Mouse (Mus musculus) C2C12 (cell line): ENCODE measurements around the gene Mdfi. TPM values are rescaled to one million over a fixed set of nuclear protein-coding genes. Genes with fewer than 3 reads are reported as not detected.

ENCODE experiments used
- H3K27me3 ChIP-seq: one replicate; pipeline ENCODE4 v1.6.1; 2011; ENCODE audit not compliant: control insufficient read depth, insufficient read depth, insufficient read length
- H3K36me3 ChIP-seq: one replicate; pipeline ENCODE4 v1.6.1; 2011; ENCODE audit not compliant: control insufficient read depth, insufficient read depth
- H3K4me3 ChIP-seq: one replicate; pipeline ENCODE4 v1.5.1; 2011; ENCODE audit warnings: mild to moderate bottlenecking, control low read depth; ENCODE audit not compliant: poor library complexity, insufficient read depth, severe bottlenecking
- H3K79me2 ChIP-seq: one replicate; pipeline ENCODE4 v1.6.1; 2011; ENCODE audit not compliant: control insufficient read depth, insufficient read depth
- H3K79me3 ChIP-seq: one replicate; pipeline ENCODE4 v1.6.1; 2011; ENCODE audit warnings: low read depth, control low read depth
- H3ac ChIP-seq: one replicate; pipeline ENCODE3; 2011; ENCODE audit warnings: low read depth; ENCODE audit not compliant: control insufficient read depth, insufficient read length
- CEBPB ChIP-seq: IDR thresholded peaks from one replicate; pipeline ENCODE4 v1.6.1; 2011; ENCODE audit warnings: low read depth, mild to moderate bottlenecking, control low read depth, moderate library complexity
- CTCF ChIP-seq: IDR thresholded peaks from one replicate; pipeline ENCODE4 v1.5.1; 2011; ENCODE audit not compliant: control insufficient read depth, insufficient read depth, insufficient read length
- FOSL1 ChIP-seq: IDR thresholded peaks from one replicate; pipeline ENCODE4 v1.8.0; 2011; ENCODE audit warnings: mild to moderate bottlenecking, low read length; ENCODE audit not compliant: poor library complexity, insufficient read depth, severe bottlenecking
- MAX ChIP-seq: IDR thresholded peaks from one replicate; pipeline ENCODE4 v1.6.1; 2011; ENCODE audit warnings: mild to moderate bottlenecking, control low read depth
- MYOD1 ChIP-seq: IDR thresholded peaks from one replicate; pipeline ENCODE4 v1.6.1; 2011; ENCODE audit warnings: low read depth; ENCODE audit not compliant: control insufficient read depth, insufficient read length
- MYOG ChIP-seq: IDR thresholded peaks from one replicate; pipeline ENCODE4 v1.6.1; 2011; ENCODE audit not compliant: control insufficient read depth, insufficient read length; ENCODE audit errors: extremely low read depth
- USF1 ChIP-seq: IDR thresholded peaks from one replicate; pipeline ENCODE4 v1.6.1; 2011; ENCODE audit warnings: low read depth, mild to moderate bottlenecking, control low read depth, moderate library complexity
- polyA plus RNA-seq: library from polyadenylated mRNA; unstranded; fragments of >200 nt; fragmentation: generic; extraction: Trizol; gene quantifications from one replicate; pipeline ENCODE4 v1.2.1, GENCODE M21; 2012; ENCODE audit warnings: missing spikeins

Gene Mdfi
- polyA plus RNA-seq, 1 experiment, result 0.68 TPM

DNA sequence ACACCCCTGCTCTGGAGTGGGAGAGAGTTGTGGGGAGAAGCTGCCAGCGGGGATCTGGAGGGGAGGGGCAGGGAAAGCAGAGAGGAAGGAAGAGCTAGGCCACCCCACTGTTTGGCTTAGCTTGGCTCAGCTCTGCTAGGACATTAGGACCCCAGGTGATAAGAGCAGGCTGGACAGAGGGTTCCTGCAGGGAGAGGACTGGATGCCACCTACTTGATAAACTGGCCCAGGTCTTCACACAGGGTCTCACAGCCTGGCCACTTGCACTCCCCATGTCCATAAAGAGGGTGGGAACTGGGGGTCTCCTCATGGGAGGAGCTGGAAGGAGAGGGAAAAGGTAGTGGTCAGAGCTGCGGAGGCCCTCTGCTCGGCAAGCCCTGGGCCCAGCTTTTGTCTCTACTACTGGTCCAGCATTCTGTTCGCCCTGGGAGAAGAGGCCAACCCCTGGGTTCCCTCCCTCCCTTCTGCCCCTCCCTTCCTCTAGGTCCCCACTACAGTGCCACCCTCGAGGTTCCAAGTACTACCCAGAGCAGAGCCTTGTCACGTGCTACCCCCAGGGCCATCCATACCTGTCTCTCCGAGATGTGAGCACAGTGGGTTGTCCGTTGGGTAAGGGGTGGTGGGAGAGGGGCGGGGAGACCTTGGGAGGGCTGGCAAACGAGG, 43.4 kb upstream of the Mdfi start:
- Histone ChIP-seq H3K36me3 (peaks cover 13% of the 10 kb centered on the region), H3K27me3 (no peaks in the 10 kb centered on the region), H3K79me2 (no peaks in the 10 kb centered on the region), H3K4me3 (no peak overlapping the region), H3K79me3 (no peaks in the 10 kb centered on the region), H3ac (no peak overlapping the region)
- TF ChIP-seq USF1, result no peak
- no peak for TF ChIP-seq MYOG
- no peak for TF ChIP-seq CTCF
- no peak for TF ChIP-seq CEBPB
- TF ChIP-seq FOSL1, result no peak
- TF ChIP-seq MYOD1, result no peak
- TF ChIP-seq MAX, result no peak

DNA sequence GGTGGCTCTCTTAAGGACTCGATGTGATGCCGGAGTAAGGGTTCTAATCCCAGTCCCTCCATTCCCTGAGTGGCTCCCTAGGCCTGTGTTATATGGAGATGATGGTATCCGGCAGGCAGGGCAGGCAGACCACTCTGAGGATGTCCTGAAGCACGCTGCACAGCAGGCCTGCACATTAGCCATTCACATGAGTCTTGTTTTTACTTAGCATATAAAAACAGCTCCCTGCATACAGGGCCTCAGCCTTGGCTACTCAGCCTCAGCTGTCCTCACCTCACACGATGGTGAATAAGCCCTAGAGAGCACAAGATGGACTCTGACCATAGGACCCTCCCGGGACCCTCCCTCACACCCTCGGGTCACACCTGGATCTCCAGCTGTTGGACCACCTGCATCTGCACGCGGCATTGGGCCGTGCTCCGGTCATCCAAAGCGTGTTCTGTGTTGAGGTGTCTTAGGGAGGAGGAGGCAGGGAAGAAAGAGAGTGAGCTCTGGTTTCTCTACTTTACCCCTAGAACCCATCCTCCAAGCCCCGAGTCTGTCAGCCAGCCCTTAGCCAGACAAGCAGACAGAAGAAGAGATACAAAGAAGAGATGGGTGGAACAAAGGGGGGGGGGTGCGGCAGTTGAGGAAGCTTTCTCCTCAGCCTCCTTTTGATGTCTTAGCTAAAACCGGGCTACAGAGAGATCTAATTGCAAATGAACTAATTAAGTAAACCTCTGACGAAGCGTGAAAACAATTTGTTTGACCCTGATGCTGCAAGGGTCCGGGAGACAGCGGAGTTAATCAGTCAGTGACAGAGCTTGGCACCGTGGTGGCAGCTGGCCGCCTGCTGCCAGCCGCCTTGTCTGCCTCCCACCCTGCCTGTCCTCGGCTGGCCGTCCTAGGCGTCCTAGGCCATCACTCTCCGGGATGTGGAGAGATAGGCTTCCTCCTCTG, 42.6 kb upstream of the Mdfi start:
- H3ac ChIP-seq, result no peak overlapping the region
- no peaks in the 10 kb centered on the region for H3K79me3 ChIP-seq
- peaks cover 13% of the 10 kb centered on the region for H3K36me3 ChIP-seq
- TF ChIP-seq CTCF (no peak), CEBPB (no peak), MAX (no peak), MYOD1 (no peak), USF1 (no peak), FOSL1 (no peak), MYOG (no peak)
- no peak overlapping the region for H3K4me3 ChIP-seq
- no peaks in the 10 kb centered on the region for H3K27me3 ChIP-seq
- no peaks in the 10 kb centered on the region for H3K79me2 ChIP-seq

- Histone ChIP-seq H3K79me2 (no peaks in the 10 kb centered on the region), H3K79me3 (no peaks in the 10 kb centered on the region), H3ac (no peak overlapping the region), H3K4me3 (no peak overlapping the region), H3K27me3 (no peaks in the 10 kb centered on the region), H3K36me3 (peaks cover 29% of the 10 kb centered on the region)
- peak; percentile 50 for TF ChIP-seq CTCF
- TF ChIP-seq MAX, result no peak
These were observed 38.9 kb upstream of the Mdfi start for GRCm38 (mm10) chr17:47873341-47873791.

DNA sequence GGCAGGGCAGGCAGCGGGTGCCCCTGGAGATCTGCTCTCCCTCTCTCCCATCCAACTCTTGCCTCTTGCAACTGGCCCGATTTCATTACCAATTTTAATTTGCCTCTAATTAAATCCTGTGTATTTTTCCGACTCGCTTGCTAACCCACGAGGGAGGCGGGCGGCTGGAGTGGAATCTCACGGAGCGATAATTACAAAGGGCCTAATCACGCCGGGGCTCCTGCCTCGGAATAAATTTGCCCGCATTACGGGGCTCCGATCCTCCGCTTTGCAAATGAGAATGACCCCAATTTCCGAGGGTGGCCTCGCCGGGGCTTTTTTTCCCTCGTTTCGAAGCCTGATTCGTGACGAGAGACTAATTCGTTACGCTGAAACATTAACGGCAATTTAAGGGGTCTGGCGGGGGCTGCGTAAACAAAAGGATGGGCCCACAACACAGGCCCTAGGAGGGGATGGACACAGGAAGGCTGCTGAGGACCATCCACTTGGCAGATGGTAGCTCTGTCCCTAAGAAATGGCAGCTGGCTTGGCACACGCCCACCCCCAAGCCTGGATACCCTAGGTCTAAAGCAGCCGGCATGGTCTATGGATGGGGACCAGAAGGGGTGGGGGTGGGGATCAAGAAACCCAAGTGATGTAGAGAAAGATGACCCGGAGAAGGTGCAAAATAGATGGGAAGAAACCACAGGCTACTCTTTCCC, 38.0 kb upstream of the Mdfi start:
- Histone ChIP-seq H3K4me3 (no peak overlapping the region), H3K27me3 (no peaks in the 10 kb centered on the region), H3K36me3 (peaks cover 29% of the 10 kb centered on the region), H3K79me2 (no peaks in the 10 kb centered on the region), H3K79me3 (no peaks in the 10 kb centered on the region), H3ac (no peak overlapping the region)
- TF ChIP-seq CTCF, result no peak
- no peak for TF ChIP-seq CEBPB
- no peak for TF ChIP-seq USF1
- TF ChIP-seq MYOD1, result no peak
- TF ChIP-seq FOSL1, result no peak
- no peak for TF ChIP-seq MAX
- TF ChIP-seq MYOG, result no peak

- no peak for TF ChIP-seq CEBPB
- Histone ChIP-seq H3K27me3 (no peaks in the 10 kb centered on the region), H3K4me3 (no peak overlapping the region), H3ac (no peak overlapping the region), H3K79me3 (no peaks in the 10 kb centered on the region), H3K79me2 (no peaks in the 10 kb centered on the region), H3K36me3 (peaks cover 29% of the 10 kb centered on the region)
These were observed 35.4 kb upstream of the Mdfi start for GRCm38 (mm10) chr17:47869874-47870273.

DNA sequence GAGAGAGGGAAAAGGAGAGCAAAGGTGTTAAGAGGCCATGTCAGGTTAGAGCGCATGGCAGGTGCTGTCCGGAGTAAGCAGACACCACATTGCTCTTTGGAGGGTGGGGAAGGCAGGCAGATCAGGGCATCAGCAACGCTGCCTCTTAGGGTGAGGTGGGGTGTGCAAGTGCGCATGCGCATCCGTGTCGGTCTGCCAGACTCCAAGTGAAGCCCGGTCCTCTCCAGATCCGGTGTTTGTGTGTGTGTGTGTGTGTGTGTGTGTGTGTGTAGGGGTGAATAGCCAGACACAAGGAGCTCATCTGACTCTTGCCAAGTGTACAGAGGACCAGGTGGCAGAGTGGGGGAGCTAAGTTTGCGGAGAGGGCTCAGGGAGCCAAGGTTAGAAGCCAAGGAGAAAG, 31.5 kb upstream of the Mdfi start:
- no peaks in the 10 kb centered on the region for H3K79me3 ChIP-seq
- no peak overlapping the region for H3ac ChIP-seq
- no peak overlapping the region for H3K4me3 ChIP-seq
- H3K36me3 ChIP-seq, result peaks cover 13% of the 10 kb centered on the region
- TF ChIP-seq MYOD1, result no peak
- peaks cover 3% of the 10 kb centered on the region for H3K27me3 ChIP-seq
- no peaks in the 10 kb centered on the region for H3K79me2 ChIP-seq
